Comparison of ENCODE assay signal across 9 mouse cellular contexts in genomic region chr15:6056887-6057626, GRCm38 (mm10).
DNase-seq lines count a peak whose midpoint lies in the region; ATAC-seq and TF ChIP-seq lines count a peak whose summit lies in the region.
"Had no signal": no experiment of that assay in that cellular context is flagged by ENCODE, and none has a peak within 500 bp of the region (broad histone marks: within the 10 kb centered on the region; RNA-seq: fewer than 3 reads in every experiment).

No protein-coding gene starts in this region.

- no peak overlapping the region for H3K4me3 ChIP-seq in kidney, embryonic 15.5 days (replicated peaks)
- no peak overlapping the region; the same call in 1 of the 2 replicates for H3K4me3 ChIP-seq in bone marrow macrophage, adult 2 months (ENCODE audit: insufficient read depth, low read length)
- peak overlapping the region; percentile 7 for H3K4me3 ChIP-seq in myocyte
- no peak overlapping the region for H3K4me3 ChIP-seq in midbrain, embryonic 14.5 days (replicated peaks; ENCODE audit: low read depth, low read length)
- H3K4me3 ChIP-seq in midbrain, embryonic 10.5 days: no peak overlapping the region

- H3K9ac ChIP-seq in kidney, embryonic 15.5 days: no peak overlapping the region
- H3K9ac ChIP-seq in midbrain, embryonic 14.5 days (replicated peaks; ENCODE audit: low read length): no peak overlapping the region

- 47% methylated on average over 11 of the region's 11 CpGs for WGBS in kidney, embryonic 15.5 days
- 63% methylated on average over 11 of the region's 11 CpGs for WGBS in midbrain, embryonic 14.5 days
- WGBS in midbrain, embryonic 10.5 days: 63% methylated on average over 11 of the region's 11 CpGs

- no peaks in the 10 kb centered on the region for H3K27me3 ChIP-seq in kidney, embryonic 15.5 days
- H3K27me3 ChIP-seq in myocyte (ENCODE audit: control insufficient read depth, insufficient read depth, insufficient read length): no peaks in the 10 kb centered on the region
- no peaks in the 10 kb centered on the region for H3K27me3 ChIP-seq in midbrain, embryonic 14.5 days (ENCODE audit: control insufficient read depth, insufficient read depth, low read length)
- H3K27me3 ChIP-seq in midbrain, embryonic 10.5 days (ENCODE audit: low read depth, poor library complexity, severe bottlenecking): no peaks in the 10 kb centered on the region

- H3K4me1 ChIP-seq in kidney, embryonic 15.5 days: 0 out of 2 replicates have a peak, but pooled peaks cover 5% of the 10 kb centered on the region
- peaks cover 20% of the 10 kb centered on the region for H3K4me1 ChIP-seq in bone marrow macrophage, adult 2 months (ENCODE audit: control insufficient read depth, insufficient read depth, low read length)
- no peaks in the 10 kb centered on the region for H3K4me1 ChIP-seq in midbrain, embryonic 14.5 days (ENCODE audit: control insufficient read depth, insufficient read depth, low read length)
- H3K4me1 ChIP-seq in midbrain, embryonic 10.5 days: no peaks in the 10 kb centered on the region

- no peak overlapping the region for H3K27ac ChIP-seq in kidney, embryonic 15.5 days
- H3K27ac ChIP-seq in bone marrow macrophage, adult 2 months (ENCODE audit: insufficient read depth, low read depth, low read length): peak overlapping the region; percentile 21
- H3K27ac ChIP-seq in midbrain, embryonic 14.5 days (replicated peaks; ENCODE audit: low read depth, low read length): no peak overlapping the region
- H3K27ac ChIP-seq in midbrain, embryonic 10.5 days (replicated peaks): no peak overlapping the region

- no peaks in the 10 kb centered on the region for H3K9me3 ChIP-seq in kidney, embryonic 15.5 days (replicated peaks)
- no peaks in the 10 kb centered on the region for H3K9me3 ChIP-seq in midbrain, embryonic 14.5 days (ENCODE audit: control insufficient read depth, low read length)
- no peaks in the 10 kb centered on the region for H3K9me3 ChIP-seq in midbrain, embryonic 10.5 days (replicated peaks)

- H3K4me2 ChIP-seq in kidney, embryonic 15.5 days: peak overlapping the region; percentile 23; the same call in 1 of the 2 replicates
- H3K4me2 ChIP-seq in myocyte (ENCODE audit: low read depth): peak overlapping the region; percentile 76
- no peak overlapping the region for H3K4me2 ChIP-seq in midbrain, embryonic 14.5 days (ENCODE audit: low read length)

- no peak for TF ChIP-seq CTCF in bone marrow macrophage, adult 2 months (IDR thresholded peaks at IDR 0.05; ENCODE audit: low read depth, low read length)

- ATAC-seq in kidney, embryonic 15.5 days (replicated peaks; ENCODE audit: low FRiP score): no peak
- ATAC-seq in hematopoietic stem cell, adult 5-6 weeks (replicated peaks in 1 of 2; ENCODE audit: insufficient read depth in 1 of 2, low FRiP score in 2 of 2, low TSS enrichment in 1 of 2, low read depth in 1 of 2, poor library complexity in 2 of 2, severe bottlenecking in 2 of 2): peak; percentile 86 to 88
- no peak; the same call in 1 of the 2 replicates for ATAC-seq in midbrain, embryonic 14.5 days (ENCODE audit: low FRiP score, low TSS enrichment)

- no peak for TF ChIP-seq POLR2A in bone marrow macrophage, adult 2 months (IDR thresholded peaks at IDR 0.05; ENCODE audit: borderline replicate concordance, low read depth, low read length)
- TF ChIP-seq POLR2A in myocyte (IDR thresholded peaks at IDR 0.05; ENCODE audit: insufficient read length, low read depth): no peak

- H3ac ChIP-seq in myocyte (ENCODE audit: control insufficient read depth, insufficient read length): no peak overlapping the region

- H3K36me3 ChIP-seq in kidney, embryonic 15.5 days: no peaks in the 10 kb centered on the region
- no peaks in the 10 kb centered on the region for H3K36me3 ChIP-seq in myocyte (ENCODE audit: control insufficient read depth, insufficient read depth)
- H3K36me3 ChIP-seq in midbrain, embryonic 14.5 days (ENCODE audit: control insufficient read depth, insufficient read depth, low read length): no peaks in the 10 kb centered on the region
- no peaks in the 10 kb centered on the region for H3K36me3 ChIP-seq in midbrain, embryonic 10.5 days

- H3K79me2 ChIP-seq in myocyte (ENCODE audit: control insufficient read depth, insufficient read depth): no peaks in the 10 kb centered on the region

- DNase-seq in kidney, adult 8-10 months: no peak
- DNase-seq in midbrain, embryonic 14.5 days: no peak
- DNase-seq in midbrain, embryonic 10.5 days (ENCODE audit: low spot score): no peak
- no peak for DNase-seq in frontal cortex, postnatal 14 days (ENCODE audit: low spot score in 2 of 2)
- DNase-seq: kidney, postnatal 25 days had no signal

TF ChIP-seq in myocyte, 11 proteins besides CTCF, POLR2A, EP300 and RAD21:
- TF ChIP-seq TCF12 (IDR thresholded peaks at IDR 0.05; ENCODE audit: insufficient read depth, poor library complexity, severe bottlenecking) (peak; percentile 91), MYOG (IDR thresholded peaks at IDR 0.05; ENCODE audit: control insufficient read depth in 1 of 3, insufficient read depth in 1 of 3, insufficient read length in 2 of 3, low read depth in 2 of 3) (peak; percentile 26 to 97 (median 87)), TCF3 (IDR thresholded peaks at IDR 0.05; ENCODE audit: insufficient read length, low read depth) (peak; percentile 55), CEBPB (IDR thresholded peaks at IDR 0.05; ENCODE audit: insufficient read depth, poor library complexity, severe bottlenecking) (peak; percentile 97), MYOD1 (IDR thresholded peaks at IDR 0.05; ENCODE audit: control insufficient read depth in 1 of 3, insufficient read length in 2 of 3, low read depth in 2 of 3) (peak; percentile 87 to 95 (median 91)), POLR2AphosphoS2 (IDR thresholded peaks at IDR 0.05; ENCODE audit: insufficient read length, low read depth) (no peak), REST (IDR thresholded peaks at IDR 0.05; ENCODE audit: insufficient read depth, insufficient read length) (no peak), MAX (IDR thresholded peaks at IDR 0.05; ENCODE audit: low read depth) (peak; percentile 51)

Comparison
In these comparisons a context has a peak if more than half of its experiments do, and no peak if none do; other contexts are left out.
1. ATAC-seq: peak in hematopoietic stem cell, adult 5-6 weeks (2 of 2); none in kidney, embryonic 15.5 days (single experiment) and midbrain, embryonic 14.5 days (single experiment).